Mouse (Mus musculus): ENCODE results near the gene Uba52.

DNA sequence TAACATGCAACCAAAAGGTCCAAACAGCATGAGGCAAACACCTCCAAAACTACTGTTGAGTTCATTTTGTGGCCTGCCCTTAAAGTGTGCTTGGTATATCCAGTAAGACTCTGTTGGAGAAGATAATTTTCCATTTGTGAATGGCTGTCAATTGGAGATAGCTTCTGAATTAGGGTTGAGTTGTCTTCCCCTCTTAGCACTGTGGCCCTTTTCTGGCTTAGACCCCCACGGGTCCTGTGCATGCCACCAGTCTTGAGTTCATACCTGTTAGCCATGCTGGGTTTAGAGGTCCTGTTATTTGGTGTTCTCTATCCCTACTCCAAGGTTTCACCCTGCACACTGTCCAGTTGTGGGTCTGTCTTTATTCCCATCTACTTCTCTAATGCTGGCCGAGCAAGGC is 1.2 kb upstream of the Uba52 start:
- TF ChIP-seq CTCF (IDR thresholded peaks at IDR 0.05; ENCODE audit: low read depth), result no peak
- no peak for TF ChIP-seq EP300 (IDR thresholded peaks at IDR 0.05; ENCODE audit: low read depth)

Data from heart, postnatal 0 days (tissue).